Mouse (Mus musculus) cortical plate, adult 2 months (tissue): ENCODE results near the gene Gm3417. TPM values are rescaled to one million over a fixed set of nuclear protein-coding genes. Genes with fewer than 3 reads are reported as not detected.
"Not testable (repeated sequence)": the region's sequence is repeated elsewhere in the genome, so short reads cannot be mapped to it uniquely, and the experiment has no call there.

Experiments used
- H3K27ac ChIP-seq: fragments of 200-500 bp; 2 replicates; pipeline ENCODE4 v1.5.1; 2012; ENCODE audit warnings: low read length, control low read depth, inconsistent platforms; ENCODE audit not compliant: insufficient read depth
- H3K4me1 ChIP-seq: fragments of 200-500 bp; 2 replicates; pipeline ENCODE4 v1.6.1; 2011; ENCODE audit warnings: low read length; ENCODE audit not compliant: control insufficient read depth, insufficient read depth
- H3K4me3 ChIP-seq: fragments of 200-500 bp; 2 replicates; pipeline ENCODE4 v1.5.1; 2011; ENCODE audit warnings: mild to moderate bottlenecking, low read length, control low read depth; ENCODE audit not compliant: insufficient read depth
- polyA plus RNA-seq: library from polyadenylated mRNA; depleted of rRNA; stranded (reverse); fragments of >200 nt; gene quantifications from 2 replicates; pipeline ENCODE4 v1.2.3, GENCODE M21; 2012; rRNA removed

The Gm3417 gene
- 0.61 and 0.83 TPM in 2 replicates for polyA plus RNA-seq

- H3K4me3 ChIP-seq, H3K4me1 ChIP-seq, H3K27ac ChIP-seq: not testable (repeated sequence)
Measured at GRCm38 (mm10) chr17:14978362-14979038, at the start of gene Gm3417, which contains the start of gene 9030025P20Rik. Gene Gm3417, minus strand, starts transcription at chr17:14978790. Gene 9030025P20Rik, plus strand, starts transcription at chr17:14978468.

- H3K27ac ChIP-seq, H3K4me3 ChIP-seq, H3K4me1 ChIP-seq: not testable (repeated sequence)
Measured at GRCm38 (mm10) chr17:15025513-15025912, 46.9 kb upstream of the Gm3417 start.

GRCm38 (mm10) chr17:15024502-15025193, 46.1 kb upstream of the Gm3417 start:
- H3K4me1 ChIP-seq, H3K4me3 ChIP-seq, H3K27ac ChIP-seq: not testable (repeated sequence)

GRCm38 (mm10) chr17:15023878-15024492, 45.4 kb upstream of the Gm3417 start:
- H3K4me3 ChIP-seq, H3K4me1 ChIP-seq, H3K27ac ChIP-seq: not testable (repeated sequence)

GRCm38 (mm10) chr17:15021503-15022220, 43.1 kb upstream of the Gm3417 start:
- H3K4me3 ChIP-seq, H3K27ac ChIP-seq, H3K4me1 ChIP-seq: not testable (repeated sequence)

GRCm38 (mm10) chr17:15009706-15010413, 31.3 kb upstream of the Gm3417 start, which contains the start of gene Gm3435:
Gene Gm3435, plus strand, starts transcription at chr17:15010176.
- H3K4me1 ChIP-seq, H3K4me3 ChIP-seq, H3K27ac ChIP-seq: not testable (repeated sequence)

- H3K4me1 ChIP-seq, H3K4me3 ChIP-seq, H3K27ac ChIP-seq: not testable (repeated sequence)
Measured at GRCm38 (mm10) chr17:15009088-15009487, 30.5 kb upstream of the Gm3417 start.

- not testable (repeated sequence) for H3K27ac ChIP-seq, H3K4me3 ChIP-seq, H3K4me1 ChIP-seq
Measured at GRCm38 (mm10) chr17:15000047-15000446, 21.5 kb upstream of the Gm3417 start.

GRCm38 (mm10) chr17:14994140-14994539, 15.6 kb upstream of the Gm3417 start:
- not testable (repeated sequence) for H3K27ac ChIP-seq, H3K4me3 ChIP-seq, H3K4me1 ChIP-seq

- H3K4me1 ChIP-seq, H3K27ac ChIP-seq, H3K4me3 ChIP-seq: not testable (repeated sequence)
Measured at GRCm38 (mm10) chr17:14993139-14993832, 14.7 kb upstream of the Gm3417 start.

GRCm38 (mm10) chr17:14992522-14993138, 14.0 kb upstream of the Gm3417 start:
- H3K27ac ChIP-seq, H3K4me3 ChIP-seq, H3K4me1 ChIP-seq: not testable (repeated sequence)

- H3K4me1 ChIP-seq, H3K4me3 ChIP-seq, H3K27ac ChIP-seq: not testable (repeated sequence)
Measured at GRCm38 (mm10) chr17:14990116-14990702, 11.6 kb upstream of the Gm3417 start.

- not testable (repeated sequence) for H3K27ac ChIP-seq, H3K4me1 ChIP-seq, H3K4me3 ChIP-seq
Measured at GRCm38 (mm10) chr17:14977718-14978361, 750 bp downstream of the Gm3417 start.
